In the genomic region with DNA sequence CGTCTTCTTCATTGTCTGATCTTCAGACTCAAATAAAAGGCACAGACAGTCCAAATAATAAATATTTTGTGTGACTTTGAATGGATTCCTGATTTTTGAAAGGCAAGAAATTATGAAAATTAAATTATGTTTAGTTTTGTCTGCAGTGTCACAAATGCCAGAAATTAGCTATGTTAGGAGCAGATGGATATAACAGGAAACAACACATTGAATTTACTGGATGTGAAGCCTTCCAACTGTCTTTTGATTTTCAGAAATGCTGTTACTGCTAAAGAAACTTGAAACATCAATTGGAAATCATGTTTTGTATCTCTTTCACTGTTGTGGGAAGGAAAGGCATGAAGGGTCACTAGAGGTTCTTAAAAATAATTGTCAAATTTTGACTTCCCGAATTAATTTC, we compare ENCODE assay signal across 17 mouse cellular contexts.
"Had no signal": no experiment of that assay in that cellular context is flagged by ENCODE, and none has a peak within 500 bp of the region (broad histone marks: within the 10 kb centered on the region; RNA-seq: fewer than 3 reads in every experiment).

No protein-coding gene starts in this region.

- H3K9me3 ChIP-seq: lung, embryonic 15.5 days; megakaryocyte, embryonic 14.5 days; midbrain, embryonic 13.5 days; midbrain, embryonic 15.5 days; neural tube, embryonic 12.5 days; stomach, embryonic 15.5 days had no signal

- H3K4me3 ChIP-seq: lung, embryonic 15.5 days; megakaryocyte, embryonic 14.5 days; midbrain, embryonic 13.5 days; midbrain, embryonic 15.5 days; neural tube, embryonic 12.5 days; stomach, embryonic 15.5 days had no signal

- H3K9ac ChIP-seq: lung, embryonic 15.5 days; midbrain, embryonic 13.5 days; midbrain, embryonic 15.5 days; neural tube, embryonic 12.5 days; stomach, embryonic 15.5 days had no signal

- DNase-seq: lung, adult 2 months; lung, postnatal 14 days; lung, postnatal 36 days; right cerebral cortex, postnatal 14 days; thymus, adult 2 months; thymus, postnatal 25 days; thymus, postnatal 4 days had no signal

- H3K4me2 ChIP-seq: lung, embryonic 15.5 days; midbrain, embryonic 11.5 days; midbrain, embryonic 13.5 days; midbrain, embryonic 15.5 days; neural tube, embryonic 12.5 days; stomach, embryonic 15.5 days had no signal

- H3K27me3 ChIP-seq: lung, embryonic 15.5 days; megakaryocyte, embryonic 14.5 days; midbrain, embryonic 13.5 days; midbrain, embryonic 15.5 days; neural tube, embryonic 12.5 days; stomach, embryonic 15.5 days had no signal

- H3K27ac ChIP-seq: lung, embryonic 15.5 days; macrophage; midbrain, embryonic 13.5 days; midbrain, embryonic 15.5 days; neural tube, embryonic 12.5 days; stomach, embryonic 15.5 days; stomach, postnatal 0 days had no signal

- ATAC-seq: lung, postnatal 0 days; midbrain, embryonic 13.5 days; midbrain, embryonic 15.5 days had no signal

- H3K4me1 ChIP-seq: lung, embryonic 15.5 days; megakaryocyte, embryonic 14.5 days; midbrain, embryonic 13.5 days; midbrain, embryonic 15.5 days; neural tube, embryonic 12.5 days; stomach, embryonic 15.5 days had no signal

- H3K36me3 ChIP-seq: lung, embryonic 15.5 days; midbrain, embryonic 13.5 days; midbrain, embryonic 15.5 days; neural tube, embryonic 12.5 days; stomach, embryonic 15.5 days had no signal
